Mouse (Mus musculus) layer of hippocampus, postnatal 25 days (tissue): ENCODE data around the gene Cd160. TPM values are rescaled to one million over a fixed set of nuclear protein-coding genes. Genes with fewer than 3 reads are reported as not detected.
A peak's percentile ranks its signal among the peaks of the same experiment; 100 is the strongest.

Experiments
- DNase-seq, 2 experiments: peaks; one replicate each; pipeline ENCODE4 v3.0.0; 2022; ENCODE audit warnings: mixed read lengths in 2 of 2, low spot score in 1 of 2; ENCODE audit errors: extremely low spot score in 1 of 2
- total RNA-seq, 2 experiments: library from RNA; stranded (reverse); gene quantifications; 2 replicates each; pipeline ENCODE4 v1.2.3; 2021

Cd160 gene
- total RNA-seq, 2 experiments from 2014 or later, result not detected

- no peak for DNase-seq
These were observed 3.8 kb upstream of the Cd160 start for GRCm38 (mm10) chr3:96832930-96833329.

GRCm38 (mm10) chr3:96829856-96830255 is 705 bp upstream of the Cd160 start:
- DNase-seq, result no peak

GRCm38 (mm10) chr3:96828308-96828864 is 765 bp downstream of the Cd160 start:
- DNase-seq, result no peak

GRCm38 (mm10) chr3:96825261-96825660 is 3.9 kb downstream of the Cd160 start:
- DNase-seq, result no peak

GRCm38 (mm10) chr3:96824614-96825013 is 4.5 kb downstream of the Cd160 start:
- DNase-seq, result no peak

- no peak for DNase-seq
These were observed 5.5 kb downstream of the Cd160 start for GRCm38 (mm10) chr3:96823701-96824100.

GRCm38 (mm10) chr3:96821581-96821980 is 7.6 kb downstream of the Cd160 start:
- DNase-seq, result no peak

GRCm38 (mm10) chr3:96820116-96820915 is 8.8 kb downstream of the Cd160 start:
- DNase-seq, result no peak

GRCm38 (mm10) chr3:96814342-96814741 is 14.8 kb downstream of the Cd160 start:
- no peak for DNase-seq

- DNase-seq, result no peak
These were observed 15.4 kb downstream of the Cd160 start for GRCm38 (mm10) chr3:96813591-96814244.

- no peak for DNase-seq
These were observed 16.0 kb downstream of the Cd160 start for GRCm38 (mm10) chr3:96813106-96813505.

GRCm38 (mm10) chr3:96812395-96813091 is 16.6 kb downstream of the Cd160 start:
- peak; percentile 68 to 92 for DNase-seq

- no peak for DNase-seq
These were observed 17.9 kb downstream of the Cd160 start for GRCm38 (mm10) chr3:96811232-96811631.

- no peak for DNase-seq
These were observed 20.5 kb downstream of the Cd160 start for GRCm38 (mm10) chr3:96808651-96809050.

GRCm38 (mm10) chr3:96808136-96808535 is 21.0 kb downstream of the Cd160 start:
- no peak for DNase-seq

- DNase-seq, result no peak
These were observed 26.9 kb downstream of the Cd160 start for GRCm38 (mm10) chr3:96802214-96802613.

GRCm38 (mm10) chr3:96800254-96800653 is 28.9 kb downstream of the Cd160 start:
- no peak for DNase-seq

GRCm38 (mm10) chr3:96788506-96788905 is 40.6 kb downstream of the Cd160 start:
- DNase-seq, result no peak

GRCm38 (mm10) chr3:96787784-96788183 is 41.4 kb downstream of the Cd160 start:
- DNase-seq, result no peak

- no peak for DNase-seq
These were observed 46.9 kb downstream of the Cd160 start for GRCm38 (mm10) chr3:96782236-96782635.

- DNase-seq, result no peak
These were observed 52.0 kb downstream of the Cd160 start for GRCm38 (mm10) chr3:96777120-96777519.
